Mouse (Mus musculus) neural tube, embryonic 10.5 days (tissue): ENCODE results near the gene Pithd1.

Experiments used
- DNase-seq: peaks from one replicate; pipeline ENCODE4 v3.0.0-alpha.2; 2017; ENCODE audit warnings: low spot score; ENCODE audit errors: extremely low spot score

Pithd1 gene

DNA sequence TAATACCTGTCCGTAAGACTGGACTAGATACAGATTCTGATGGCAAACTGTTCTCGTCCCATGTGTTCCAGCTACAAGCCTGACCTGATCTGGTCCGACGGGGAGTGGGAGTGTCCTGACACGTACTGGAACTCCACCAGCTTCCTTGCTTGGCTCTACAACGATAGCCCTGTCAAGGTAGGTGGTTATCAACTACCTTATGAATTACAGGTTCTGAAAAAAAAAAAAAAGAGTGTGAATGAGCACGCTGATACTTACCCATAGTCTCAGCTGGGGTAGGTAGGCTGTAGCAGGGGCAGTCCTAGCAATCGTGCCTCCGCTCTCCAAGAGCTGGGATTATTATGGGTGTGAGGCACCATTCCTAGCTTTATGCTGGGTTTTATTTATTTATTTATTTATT, 57.2 kb downstream of the Pithd1 start:
- DNase-seq = no peak

DNA sequence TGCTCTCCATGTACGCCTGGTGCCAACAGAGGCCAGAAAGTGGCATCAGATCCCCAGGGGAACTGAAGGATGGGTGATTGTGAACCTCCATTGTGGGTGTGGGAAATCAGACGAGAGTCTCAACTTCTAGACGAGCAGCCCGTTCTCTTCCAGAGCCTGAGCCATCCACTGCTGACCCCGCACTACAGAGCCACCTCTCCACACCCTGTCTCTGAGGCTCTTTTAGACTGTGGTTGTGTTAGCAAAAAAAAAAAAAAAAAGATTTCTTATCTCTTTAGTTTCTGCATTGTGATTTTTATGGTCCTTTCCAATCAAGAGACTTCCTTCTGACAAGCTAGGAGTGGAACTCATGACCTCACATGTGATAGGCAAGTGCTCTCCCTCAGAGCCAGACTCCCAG, 57.7 kb downstream of the Pithd1 start:
- no peak for DNase-seq

DNA sequence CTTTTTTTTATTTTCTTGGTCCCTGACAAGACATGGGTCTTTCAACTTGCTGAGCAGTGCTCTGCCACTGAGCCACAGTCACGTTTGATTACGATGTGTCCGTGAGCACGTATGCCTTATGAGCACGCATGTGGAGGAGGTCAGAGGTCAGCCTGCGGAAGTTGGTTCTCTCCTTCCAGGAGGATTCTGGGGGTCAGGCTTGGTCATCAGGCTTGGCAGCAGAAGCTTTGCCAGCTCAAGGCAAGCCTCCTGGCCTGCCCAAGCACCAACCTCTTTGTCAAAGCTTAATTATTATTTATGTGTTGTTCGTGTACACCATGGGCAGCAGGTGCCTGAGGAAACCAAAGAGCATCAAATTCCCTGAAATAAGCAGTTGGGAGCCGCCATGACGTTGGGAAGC, 58.7 kb downstream of the Pithd1 start:
- no peak for DNase-seq

DNA sequence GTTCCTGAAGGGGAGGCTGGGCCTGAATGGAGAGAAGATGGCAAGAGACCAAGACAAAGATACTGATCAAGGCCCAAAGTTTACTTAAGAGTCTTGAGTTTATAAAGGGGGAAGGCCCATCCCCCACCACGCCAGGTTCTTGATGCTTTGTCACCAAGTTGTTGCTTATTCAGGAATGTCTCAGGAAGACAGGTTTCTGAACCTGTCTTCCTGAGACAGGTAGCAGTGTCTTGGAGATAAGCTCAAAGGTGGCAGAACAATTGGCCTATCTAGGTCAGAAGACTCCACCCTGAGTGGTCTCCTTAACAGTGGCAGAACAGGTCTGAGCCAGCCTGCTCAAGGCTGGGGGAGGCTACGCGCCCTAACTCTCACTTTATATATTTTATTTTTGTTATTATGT, 60.2 kb downstream of the Pithd1 start:
- DNase-seq = no peak

DNA sequence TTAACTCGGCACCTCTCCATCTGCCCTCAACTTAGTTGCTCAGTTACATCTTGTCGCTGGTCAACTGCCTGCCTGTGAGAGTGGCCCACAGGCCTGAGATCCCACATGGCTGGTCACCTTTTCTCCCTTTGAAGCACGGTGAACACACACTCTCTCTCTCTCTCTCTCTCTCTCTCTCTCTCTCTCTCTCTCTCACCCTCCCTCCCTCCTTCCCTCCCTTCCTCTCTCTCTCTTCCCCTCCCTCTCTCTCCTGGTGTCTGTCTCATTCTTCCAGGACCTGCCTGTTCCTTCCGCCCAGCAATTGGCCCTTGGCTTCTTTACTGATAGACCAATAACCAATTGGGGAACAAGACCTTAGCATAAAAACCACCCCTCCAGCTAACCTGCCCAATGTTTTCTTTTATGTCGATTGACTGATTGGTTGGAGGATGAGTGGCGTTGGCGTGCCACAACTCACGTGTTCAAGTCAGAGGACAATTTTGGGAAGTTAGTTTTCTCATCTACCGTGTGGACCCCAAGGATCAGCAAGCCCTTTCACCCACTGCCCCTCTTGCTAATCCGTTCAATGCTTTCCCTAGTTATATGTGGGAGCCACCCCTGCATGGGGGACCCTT, 60.8 kb downstream of the Pithd1 start:
- DNase-seq = no peak
